Mouse (Mus musculus) retina, adult 2 months (tissue): ENCODE measurements at regions not wholly inside any gene's neighbourhood (a gene's known extent, or its start where the extent isn't known, plus 50 kb on each side); places are given as distances from the start of the nearest gene placed in this dataset.

Experiments
- DNase-seq: peaks from one replicate; pipeline ENCODE4 v3.0.0-alpha.2; 2012; ENCODE audit warnings: low read depth, low spot score

- no peak for DNase-seq
These were observed 282.5 kb downstream of the Rps24 start for GRCm38 (mm10) chr14:24769451-24769850.

- DNase-seq = no peak
These were observed 283.4 kb downstream of the Rps24 start for GRCm38 (mm10) chr14:24770015-24770977.

- no peak for DNase-seq
These were observed 284.7 kb downstream of the Rps24 start for GRCm38 (mm10) chr14:24771663-24772062.

- no peak for DNase-seq
These were observed 285.2 kb downstream of the Rps24 start for GRCm38 (mm10) chr14:24772129-24772528.

- peak; percentile 51 for DNase-seq
These were observed 292.1 kb downstream of the Rps24 start for GRCm38 (mm10) chr14:24778748-24779630.

GRCm38 (mm10) chr14:24781674-24782073, 294.7 kb downstream of the Rps24 start:
- DNase-seq = no peak

GRCm38 (mm10) chr14:24783889-24784288, 297.0 kb downstream of the Rps24 start:
- no peak for DNase-seq

- no peak for DNase-seq
These were observed 298.5 kb downstream of the Rps24 start for GRCm38 (mm10) chr14:24785452-24785851.

GRCm38 (mm10) chr14:24793375-24794285, 306.7 kb downstream of the Rps24 start:
- DNase-seq = no peak

- no peak for DNase-seq
These were observed 307.5 kb downstream of the Rps24 start for GRCm38 (mm10) chr14:24794359-24794845.

- DNase-seq = no peak
These were observed 310.6 kb downstream of the Rps24 start for GRCm38 (mm10) chr14:24797494-24797893.

GRCm38 (mm10) chr14:24798066-24798465, 311.1 kb downstream of the Rps24 start:
- DNase-seq = no peak

GRCm38 (mm10) chr14:24803001-24803655, 316.2 kb downstream of the Rps24 start:
- DNase-seq = no peak

GRCm38 (mm10) chr14:24807061-24807460, 320.1 kb downstream of the Rps24 start:
- DNase-seq = no peak

GRCm38 (mm10) chr14:24822876-24823567, 336.1 kb downstream of the Rps24 start:
- DNase-seq = no peak

- no peak for DNase-seq
These were observed 337.4 kb downstream of the Rps24 start for GRCm38 (mm10) chr14:24824351-24824750.

GRCm38 (mm10) chr14:24825722-24826386, 338.9 kb downstream of the Rps24 start:
- no peak for DNase-seq

GRCm38 (mm10) chr14:24826471-24827337, 339.8 kb downstream of the Rps24 start:
- DNase-seq = no peak
